Mouse (Mus musculus) cortical plate, adult 2 months (tissue): ENCODE results near the gene Ddx19b.

Experiments
- CTCF ChIP-seq: fragments of 200-500 bp; IDR thresholded peaks from 2 replicates; pipeline ENCODE4 v1.5.1; 2011; ENCODE audit warnings: mild to moderate bottlenecking, control low read depth, low read length; ENCODE audit not compliant: insufficient read depth; ENCODE audit errors: extremely low read depth
- POLR2A ChIP-seq: fragments of 200-500 bp; IDR thresholded peaks from 2 replicates; pipeline ENCODE4 v1.6.1; 2011; ENCODE audit warnings: mild to moderate bottlenecking, low read length, control low read depth; ENCODE audit not compliant: insufficient read depth; ENCODE audit errors: extremely low read depth

GRCm38 (mm10) chr8:111055031-111055634, 23.6 kb upstream of the Ddx19b start:
- TF ChIP-seq POLR2A (no peak), CTCF (no peak)
